Mouse (Mus musculus) megakaryocyte progenitor cell, adult 5-6 weeks (primary cell): Measurements from ENCODE around the gene Adprm. TPM values are rescaled to one million over a fixed set of nuclear protein-coding genes. Genes with fewer than 3 reads are reported as not detected.

Experiments
- total RNA-seq, 2 experiments: library from RNA; stranded (forward) in 1 of 2; stranded (reverse) in 1 of 2; fragments of 157-497, 149-512 nt in 1 of 2; fragments of 200-1000 nt in 1 of 2; gene quantifications; 2 replicates each; pipeline versions ENCODE4 v1.2.3 to v1.2.4; 2015 to 2017

Gene Adprm
- total RNA-seq, 2 experiments from 2014 or later: 38.4 to 55.3 TPM

Other genes with a start within 250 kb of the Adprm start
- not detected in 2 replicates for gene Pirt, start 140.6 kb downstream of the Adprm start, total RNA-seq (2015)
- not detected in 2 replicates for gene Pirt, start 140.6 kb downstream of the Adprm start, total RNA-seq (2017)
- not detected in 2 replicates for gene Tmem238l, start 96.0 kb downstream of the Adprm start, total RNA-seq (2015)
- not detected in 2 replicates for gene Tmem238l, start 96.0 kb downstream of the Adprm start, total RNA-seq (2017)
- 2.1 and 2.7 TPM in 2 replicates for gene Tmem220, start 27.4 kb downstream of the Adprm start, total RNA-seq (2015)
- gene Tmem220, start 27.4 kb downstream of the Adprm start, total RNA-seq (2017): 0.87 and 1.5 TPM in 2 replicates
- gene Sco1, start 76 bp upstream of the Adprm start, total RNA-seq (2015): 16.4 and 17.4 TPM in 2 replicates
- gene Sco1, start 76 bp upstream of the Adprm start, total RNA-seq (2017): 32.8 and 47.5 TPM in 2 replicates
- not detected in 2 replicates for gene Myh3, start 25.7 kb upstream of the Adprm start, total RNA-seq (2015)
- gene Myh3, start 25.7 kb upstream of the Adprm start, total RNA-seq (2017): not detected in 2 replicates
- not detected in 2 replicates for gene Myh2, start 118.4 kb upstream of the Adprm start, total RNA-seq (2015)
- gene Myh2, start 118.4 kb upstream of the Adprm start, total RNA-seq (2017): not detected in 2 replicates
- not detected in 2 replicates for gene Myh1, start 147.5 kb upstream of the Adprm start, total RNA-seq (2015)
- not detected in 2 replicates for gene Myh1, start 147.5 kb upstream of the Adprm start, total RNA-seq (2017)
- gene Myh4, start 185.4 kb upstream of the Adprm start, total RNA-seq (2015): not detected in 2 replicates
- not detected in 2 replicates for gene Myh4, start 185.4 kb upstream of the Adprm start, total RNA-seq (2017)
- gene Myh8, start 224.5 kb upstream of the Adprm start, total RNA-seq (2015): not detected in 2 replicates
- not detected in 2 replicates for gene Myh8, start 224.5 kb upstream of the Adprm start, total RNA-seq (2017)